Mouse (Mus musculus): ENCODE results near the gene Fchsd2.

Fchsd2 gene

GRCm38 (mm10) chr7:101291211-101291610 is 198.5 kb downstream of the Fchsd2 start:
- no peak for DNase-seq

- no peak for DNase-seq
Observed at GRCm38 (mm10) chr7:101291641-101292040, 199.0 kb downstream of the Fchsd2 start.

GRCm38 (mm10) chr7:101292086-101292485 is 199.4 kb downstream of the Fchsd2 start:
- no peak for DNase-seq

GRCm38 (mm10) chr7:101292696-101293095 is 200.0 kb downstream of the Fchsd2 start:
- no peak for DNase-seq

- DNase-seq = no peak
Observed at GRCm38 (mm10) chr7:101293138-101293537, 200.5 kb downstream of the Fchsd2 start.

GRCm38 (mm10) chr7:101293611-101294010 is 200.9 kb downstream of the Fchsd2 start:
- DNase-seq = peak; percentile 23

GRCm38 (mm10) chr7:101295438-101295837 is 202.8 kb downstream of the Fchsd2 start:
- no peak for DNase-seq

GRCm38 (mm10) chr7:101296252-101297022 is 203.8 kb downstream of the Fchsd2 start:
- peak; percentile 86 for DNase-seq

GRCm38 (mm10) chr7:101297023-101297405 is 204.4 kb downstream of the Fchsd2 start:
- no peak for DNase-seq

- DNase-seq = no peak
Observed at GRCm38 (mm10) chr7:101298375-101298774, 205.7 kb downstream of the Fchsd2 start.

- DNase-seq = peak; percentile 49
Observed at GRCm38 (mm10) chr7:101301361-101301880, 208.8 kb downstream of the Fchsd2 start.

- DNase-seq = peak; percentile 95
Observed at GRCm38 (mm10) chr7:101301881-101302456, 209.3 kb downstream of the Fchsd2 start, which contains the start of gene Atg16l2. Gene Atg16l2, minus strand, starts transcription at chr7:101302251.

- no peak for DNase-seq
Observed at GRCm38 (mm10) chr7:101302691-101303090, 210.0 kb downstream of the Fchsd2 start.

GRCm38 (mm10) chr7:101306841-101307240 is 214.2 kb downstream of the Fchsd2 start:
- DNase-seq = no peak

GRCm38 (mm10) chr7:101309985-101310326 is 217.3 kb downstream of the Fchsd2 start:
- no peak for DNase-seq

GRCm38 (mm10) chr7:101310327-101311028 is 217.8 kb downstream of the Fchsd2 start:
- peak; percentile 100 for DNase-seq

- DNase-seq = peak; percentile 27
Observed at GRCm38 (mm10) chr7:101311061-101311460, 218.4 kb downstream of the Fchsd2 start.

- DNase-seq = no peak
Observed at GRCm38 (mm10) chr7:101313033-101313432, 220.4 kb downstream of the Fchsd2 start.

- DNase-seq = no peak
Observed at GRCm38 (mm10) chr7:101314396-101314795, 221.7 kb downstream of the Fchsd2 start.

GRCm38 (mm10) chr7:101315699-101316098 is 223.0 kb downstream of the Fchsd2 start:
- no peak for DNase-seq

GRCm38 (mm10) chr7:101316591-101317001 is 223.9 kb downstream of the Fchsd2 start:
- DNase-seq = peak; percentile 65

GRCm38 (mm10) chr7:101317014-101317413 is 224.4 kb downstream of the Fchsd2 start, which contains the start of gene Stard10:
Gene Stard10, plus strand, starts transcription at chr7:101317086.
- no peak for DNase-seq

GRCm38 (mm10) chr7:101318848-101319247 is 226.2 kb downstream of the Fchsd2 start:
- DNase-seq = no peak

All from lung, postnatal 36 days (tissue).